Mouse (Mus musculus) kidney, embryonic 16.5 days (tissue): ENCODE data around the gene Mical3. TPM values are rescaled to one million over a fixed set of nuclear protein-coding genes. Genes with fewer than 3 reads are reported as not detected.
"Not testable (repeated sequence)": the region's sequence is repeated elsewhere in the genome, so short reads cannot be mapped to it uniquely, and the experiment has no call there.

ENCODE experiments used
- ATAC-seq: fragments of 200-750 bp; cut with Nextera tagmentation; 2 replicates; pipeline ENCODE4 v1.8.0; 2017; ENCODE audit warnings: moderate TSS enrichment; ENCODE audit not compliant: low FRiP score, low TSS enrichment
- H3K27ac ChIP-seq: fragments of 300-500 bp; sonication (generic); 2 replicates; pipeline ENCODE4 v1.5.1; 2014; ENCODE audit warnings: low read length
- H3K27me3 ChIP-seq: fragments of 300-500 bp; sonication (generic); 2 replicates; pipeline ENCODE4 v1.6.1; 2014; ENCODE audit warnings: low read length, control low read depth, mixed read lengths; ENCODE audit not compliant: insufficient read depth
- H3K36me3 ChIP-seq: fragments of 300-500 bp; sonication (generic); 2 replicates; pipeline ENCODE4 v1.6.1; 2014; ENCODE audit warnings: low read length, control low read depth, mixed read lengths; ENCODE audit not compliant: insufficient read depth
- H3K4me1 ChIP-seq: fragments of 300-500 bp; sonication (generic); 2 replicates; pipeline ENCODE4 v1.6.1; 2014; ENCODE audit warnings: low read length, control low read depth, mixed read lengths; ENCODE audit not compliant: insufficient read depth
- H3K4me2 ChIP-seq: fragments of 300-500 bp; sonication (generic); replicated peaks from 2 replicates; pipeline ENCODE4 v1.6.1; 2014; ENCODE audit warnings: low read depth, low read length
- H3K4me3 ChIP-seq: fragments of 300-500 bp; sonication (generic); 2 replicates; pipeline ENCODE4 v1.5.1; 2014; ENCODE audit warnings: mild to moderate bottlenecking, low read length
- H3K9ac ChIP-seq: fragments of 300-500 bp; sonication (generic); replicated peaks from 2 replicates; pipeline ENCODE4 v1.6.1; 2014; ENCODE audit warnings: low read length
- H3K9me3 ChIP-seq: fragments of 300-500 bp; sonication (generic); 2 replicates; pipeline ENCODE4 v1.6.1; 2016; ENCODE audit warnings: low read length, control low read depth
- WGBS: fragments of 180-500 bp; shearing (Covaris S2); extraction: QIAGEN DNeasy Blood & Tissue Kit; methylation state at CpG from one replicate; pipeline ENCODE4 v1.1.7; 2014; 5-methylcytosine and 5-hydroxymethylcytosine counted together
- polyA plus RNA-seq: library from polyadenylated mRNA; unstranded; fragments of >200 nt; fragmentation: Nextera tagmentation; extraction: Ambion mirVana; gene quantifications from 2 replicates; pipeline ENCODE4 v1.2.1, GENCODE M21; 2015

Mical3 gene
- polyA plus RNA-seq, 1 experiment from 2014 or later, result 10.9 TPM

DNA sequence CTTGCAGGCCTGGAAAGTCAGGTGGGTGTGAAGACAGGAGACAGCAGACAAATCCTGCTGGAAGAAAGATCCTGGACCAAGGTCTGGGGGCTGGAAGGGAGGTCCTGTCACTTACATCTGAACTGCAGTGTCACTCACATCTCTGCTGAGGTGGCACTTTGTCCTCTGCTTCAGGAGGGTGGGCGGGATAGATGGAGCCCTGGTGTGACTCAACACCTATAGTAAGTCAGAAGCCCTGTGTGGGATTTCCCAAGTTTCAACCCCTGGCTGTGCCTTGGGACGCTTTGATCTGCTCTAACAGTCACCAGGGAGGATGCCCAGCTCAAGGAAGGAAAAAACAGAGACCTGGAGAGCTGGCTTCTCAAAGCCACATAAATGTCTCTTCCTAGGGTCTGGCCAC is 203.9 kb downstream of the Mical3 start:
- Histone ChIP-seq H3K4me3 (no peak overlapping the region), H3K27me3 (no peaks in the 10 kb centered on the region), H3K4me2 (no peak overlapping the region), H3K9ac (no peak overlapping the region), H3K27ac (no peak overlapping the region), H3K4me1 (no peaks in the 10 kb centered on the region), H3K36me3 (0 out of 2 replicates have a peak, but pooled peaks cover 4% of the 10 kb centered on the region), H3K9me3 (no peaks in the 10 kb centered on the region)
- ATAC-seq, result no peak
- 45% methylated on average over 2 of the region's 2 CpGs for WGBS

GRCm38 (mm10) chr6:120924791-120925321 is 205.9 kb downstream of the Mical3 start:
- not testable (repeated sequence) for H3K36me3 ChIP-seq, H3K4me2 ChIP-seq, ATAC-seq, H3K27ac ChIP-seq, H3K9ac ChIP-seq, H3K27me3 ChIP-seq, H3K4me3 ChIP-seq, H3K9me3 ChIP-seq, H3K4me1 ChIP-seq
- WGBS, result 90% methylated on average over 2 of the region's 2 CpGs

GRCm38 (mm10) chr6:120917975-120918374 is 212.8 kb downstream of the Mical3 start:
- ATAC-seq, result no peak
- no peaks in the 10 kb centered on the region for H3K27me3 ChIP-seq
- WGBS, result 50% methylated on average over 3 of the region's 3 CpGs
- H3K4me3 ChIP-seq, result no peak overlapping the region
- H3K36me3 ChIP-seq, result no peaks in the 10 kb centered on the region
- no peak overlapping the region for H3K27ac ChIP-seq
- no peak overlapping the region for H3K4me2 ChIP-seq
- no peaks in the 10 kb centered on the region for H3K9me3 ChIP-seq
- no peak overlapping the region for H3K9ac ChIP-seq
- peaks cover 14% of the 10 kb centered on the region for H3K4me1 ChIP-seq

DNA sequence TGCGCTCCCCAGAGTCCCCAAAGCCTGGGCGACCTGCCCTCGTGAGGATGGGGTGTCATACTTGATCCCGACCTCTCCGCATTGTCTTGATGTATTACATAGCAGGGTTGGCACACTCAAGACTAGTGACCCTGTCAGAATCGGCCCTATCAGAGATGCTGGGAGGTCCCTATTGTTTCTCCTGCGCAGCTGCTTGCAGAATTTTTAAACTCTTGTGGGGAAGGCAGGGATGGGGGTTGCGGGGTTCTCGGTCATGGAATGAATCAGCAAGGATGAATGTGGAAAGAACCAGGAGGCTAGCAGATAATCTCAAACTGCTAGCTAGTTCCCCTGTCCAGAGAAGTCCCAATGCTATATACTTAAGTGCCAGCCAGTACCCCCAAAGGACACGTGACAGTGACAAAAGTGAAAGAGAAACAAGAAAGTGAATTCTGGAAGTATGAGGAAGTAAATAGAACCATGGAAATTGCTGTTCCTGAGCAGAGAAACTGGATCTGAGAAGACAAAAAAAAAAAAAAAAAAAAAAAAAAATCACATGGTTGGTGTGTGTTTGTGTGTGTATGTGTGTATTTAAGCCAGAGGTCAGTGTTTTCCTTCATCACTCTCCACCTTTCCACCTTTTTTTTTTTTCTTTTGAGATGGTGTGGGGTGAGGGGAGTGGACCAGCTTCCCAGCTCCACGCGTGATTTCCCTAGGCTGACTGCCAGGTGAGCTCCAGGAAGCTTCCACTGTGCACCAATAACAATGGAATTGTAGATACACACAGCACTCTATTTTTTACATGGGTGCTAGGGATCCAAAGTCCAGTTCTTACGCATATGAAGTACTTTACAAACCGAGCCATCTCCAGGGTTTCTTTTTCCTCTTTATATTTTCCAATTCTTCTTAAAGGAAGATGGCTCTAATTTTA is 213.6 kb downstream of the Mical3 start:
- 19% methylated on average over 10 of the region's 14 CpGs for WGBS
- Histone ChIP-seq H3K9ac (peak overlapping the region; percentile 46), H3K4me1 (peaks cover 14% of the 10 kb centered on the region), H3K4me2 (peak overlapping the region; percentile 96), H3K4me3 (peak overlapping the region; percentile 61)
- 0 out of 2 replicates have a peak, but pooled peaks have one; percentile 1 for ATAC-seq
- not testable (repeated sequence) for H3K9me3 ChIP-seq, H3K27ac ChIP-seq, H3K27me3 ChIP-seq, H3K36me3 ChIP-seq

GRCm38 (mm10) chr6:120916074-120916971 is 214.5 kb downstream of the Mical3 start, which contains the start of gene Bid:
Gene Bid (minus strand): TSS chr6:120916853.
- no peaks in the 10 kb centered on the region for H3K27me3 ChIP-seq
- peak within 1 kb of the TSS; percentile 96 for H3K4me2 ChIP-seq
- WGBS, result 2% methylated on average over 58 of the region's 67 CpGs
- ATAC-seq, result peak; percentile 91
- peak within 1 kb of the TSS; percentile 68 for H3K9ac ChIP-seq
- H3K27ac ChIP-seq, result no peak within 1 kb of the TSS
- H3K4me3 ChIP-seq, result peak within 1 kb of the TSS; percentile 61
- no peaks in the 10 kb centered on the region for H3K9me3 ChIP-seq
- no peaks in the 10 kb centered on the region for H3K36me3 ChIP-seq
- peaks cover 14% of the 10 kb centered on the region for H3K4me1 ChIP-seq

DNA sequence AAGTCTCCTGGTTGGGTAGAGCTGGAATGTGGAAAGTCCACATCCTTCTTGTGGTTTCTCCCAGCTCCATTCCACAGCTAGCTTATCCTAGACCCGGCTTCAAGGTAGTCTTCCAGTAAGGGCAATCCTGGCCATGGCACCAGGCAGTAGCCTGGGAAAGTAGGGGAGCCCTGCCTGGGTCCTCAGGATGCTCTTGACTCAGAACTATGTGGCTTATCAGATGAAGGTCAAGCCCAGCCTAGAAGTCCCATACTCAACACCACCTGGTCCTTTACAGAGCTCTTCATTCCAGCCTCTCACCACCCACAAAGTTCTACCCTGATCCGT is 215.2 kb downstream of the Mical3 start:
- peaks cover 14% of the 10 kb centered on the region for H3K4me1 ChIP-seq
- H3K4me3 ChIP-seq, result peak overlapping the region; percentile 61
- WGBS, result 29% methylated on average over 2 of the region's 2 CpGs
- H3K9ac ChIP-seq, result peak overlapping the region; percentile 68; the same call in 1 of the 2 replicates
- H3K4me2 ChIP-seq, result peak overlapping the region; percentile 96
- no peaks in the 10 kb centered on the region for H3K36me3 ChIP-seq
- ATAC-seq, result 0 out of 2 replicates have a peak, but pooled peaks have one; percentile 9
- H3K27ac ChIP-seq, result no peak overlapping the region
- no peaks in the 10 kb centered on the region for H3K27me3 ChIP-seq
- no peaks in the 10 kb centered on the region for H3K9me3 ChIP-seq

DNA sequence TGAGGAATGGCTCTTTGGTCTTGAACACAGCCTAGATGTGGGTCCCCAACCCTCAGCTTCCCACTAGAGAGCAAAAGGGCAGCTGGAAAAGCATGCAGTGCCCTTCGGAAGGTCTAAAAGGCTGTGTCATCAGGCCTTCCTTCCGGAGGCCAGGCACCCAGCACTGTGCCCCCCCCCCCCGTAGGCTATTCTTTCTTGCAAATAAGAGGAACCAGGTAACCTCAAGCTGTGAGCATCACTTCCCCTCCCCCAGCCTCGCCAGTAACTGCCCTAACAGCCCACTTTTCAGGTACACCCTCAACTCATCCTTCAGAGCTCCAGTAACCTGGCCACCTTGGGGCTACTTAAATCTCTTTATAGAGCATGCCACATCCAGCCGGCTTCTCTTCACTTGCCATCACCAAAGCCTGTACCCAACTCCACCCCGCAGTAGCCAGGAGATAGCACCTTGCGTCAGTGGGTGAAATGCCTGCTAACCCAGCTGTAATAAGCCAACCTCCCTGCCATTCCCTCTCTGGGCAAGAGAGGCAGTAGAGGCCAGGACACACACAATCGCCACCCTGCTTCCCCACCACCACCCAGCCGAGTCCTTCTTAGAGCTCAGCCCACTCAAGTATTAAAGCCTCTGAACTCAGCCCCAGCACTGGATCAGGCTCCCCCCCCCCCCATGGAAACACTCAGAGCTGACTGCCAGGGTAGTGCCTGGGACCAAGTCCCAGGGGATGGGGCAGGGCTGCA is 215.7 kb downstream of the Mical3 start:
- Histone ChIP-seq H3K27me3 (no peaks in the 10 kb centered on the region), H3K4me2 (peak overlapping the region; percentile 96; the same call in 1 of the 2 replicates), H3K27ac (no peak overlapping the region), H3K9me3 (no peaks in the 10 kb centered on the region), H3K4me1 (peaks cover 14% of the 10 kb centered on the region), H3K9ac (peak overlapping the region; percentile 68; the same call in 1 of the 2 replicates), H3K36me3 (no peaks in the 10 kb centered on the region), H3K4me3 (no peak overlapping the region)
- ATAC-seq, result 0 out of 2 replicates have a peak, but pooled peaks have one; percentile 17
- WGBS, result 53% methylated on average over 9 of the region's 9 CpGs

GRCm38 (mm10) chr6:120914533-120914910 is 216.3 kb downstream of the Mical3 start:
- Histone ChIP-seq H3K4me2 (no peak overlapping the region), H3K4me1 (peaks cover 14% of the 10 kb centered on the region)

GRCm38 (mm10) chr6:120913783-120914182 is 217.0 kb downstream of the Mical3 start:
- Histone ChIP-seq H3K9ac (no peak overlapping the region), H3K9me3 (no peaks in the 10 kb centered on the region), H3K4me1 (peaks cover 14% of the 10 kb centered on the region), H3K4me2 (no peak overlapping the region), H3K27ac (no peak overlapping the region), H3K27me3 (no peaks in the 10 kb centered on the region), H3K4me3 (no peak overlapping the region), H3K36me3 (no peaks in the 10 kb centered on the region)
- no peak for ATAC-seq
- 85% methylated on average over 8 of the region's 8 CpGs for WGBS

More at GRCm38 (mm10) chr6:120914533-120914910, 216.3 kb downstream of the Mical3 start:
- Histone ChIP-seq H3K9ac (no peak overlapping the region), H3K4me3 (no peak overlapping the region), H3K27ac (no peak overlapping the region), H3K36me3 (no peaks in the 10 kb centered on the region), H3K9me3 (no peaks in the 10 kb centered on the region), H3K27me3 (no peaks in the 10 kb centered on the region)
- WGBS, result 80% methylated on average over 4 of the region's 4 CpGs
- no peak for ATAC-seq
